Mouse (Mus musculus) forebrain, embryonic 11.5 days (tissue): ENCODE data around the gene Zfp653. TPM values are rescaled to one million over a fixed set of nuclear protein-coding genes. Genes with fewer than 3 reads are reported as not detected.

Experiments used
- ATAC-seq: fragments of 200-750 bp; cut with Nextera tagmentation; replicated peaks from 2 replicates; pipeline ENCODE4 v1.8.0; 2017; ENCODE audit warnings: moderate TSS enrichment; ENCODE audit not compliant: low FRiP score
- DNase-seq: peaks from one replicate; pipeline ENCODE4 v3.0.0-alpha.2; 2017; ENCODE audit warnings: low spot score
- H3K27ac ChIP-seq: fragments of 300-500 bp; sonication (generic); 2 replicates; pipeline ENCODE4 v1.5.1; 2014; ENCODE audit warnings: low read depth, low read length
- H3K27me3 ChIP-seq: fragments of 300-500 bp; sonication (generic); 2 replicates; pipeline ENCODE4 v1.6.1; 2014; ENCODE audit warnings: mild to moderate bottlenecking, low read length, mixed read lengths; ENCODE audit not compliant: control insufficient read depth, insufficient read depth
- H3K36me3 ChIP-seq: fragments of 300-500 bp; sonication (generic); 2 replicates; pipeline ENCODE4 v1.6.1; 2014; ENCODE audit warnings: mild to moderate bottlenecking, low read length, moderate library complexity, mixed read lengths; ENCODE audit not compliant: control insufficient read depth, insufficient read depth
- H3K4me1 ChIP-seq: fragments of 300-500 bp; sonication (generic); replicated peaks from 2 replicates; pipeline ENCODE4 v1.6.1; 2014; ENCODE audit warnings: low read length, mixed read lengths; ENCODE audit not compliant: control insufficient read depth, insufficient read depth
- H3K4me2 ChIP-seq: fragments of 300-500 bp; sonication (generic); 2 replicates; pipeline ENCODE4 v1.6.1; 2014; ENCODE audit warnings: low read depth, mild to moderate bottlenecking, low read length, moderate library complexity, mixed read lengths; ENCODE audit not compliant: severe bottlenecking
- H3K4me3 ChIP-seq: fragments of 300-500 bp; sonication (generic); 2 replicates; pipeline ENCODE4 v1.5.1; 2014; ENCODE audit warnings: low read depth, low read length
- H3K9ac ChIP-seq: fragments of 300-500 bp; sonication (generic); 2 replicates; pipeline ENCODE4 v1.6.1; 2014; ENCODE audit warnings: low read length
- H3K9me3 ChIP-seq: fragments of 300-500 bp; sonication (generic); 2 replicates; pipeline ENCODE4 v1.6.1; 2016; ENCODE audit warnings: low read length, mixed read lengths; ENCODE audit not compliant: control insufficient read depth
- WGBS: fragments of 180-500 bp; shearing (Covaris S2); extraction: QIAGEN DNeasy Blood & Tissue Kit; methylation state at CpG from one replicate; pipeline ENCODE4 v1.1.7; 2014; 5-methylcytosine and 5-hydroxymethylcytosine counted together
- polyA plus RNA-seq: library from polyadenylated mRNA; unstranded; fragments of >200 nt; fragmentation: Nextera tagmentation; extraction: Ambion mirVana; gene quantifications from 2 replicates; pipeline ENCODE4 v1.2.1, GENCODE M21; 2014

The Zfp653 gene
- polyA plus RNA-seq, 1 experiment from 2014 or later: 11.8 TPM

GRCm38 (mm10) chr9:22098993-22099696 lies 28.0 kb upstream of the Zfp653 start, which contains the start of gene Cnn1:
Cnn1 (plus strand) TSS chr9:22099216.
- WGBS: 8% methylated on average over 14 of the region's 14 CpGs
- ATAC-seq (no peak), DNase-seq (no peak)
- Histone ChIP-seq H3K36me3 (no peaks in the 10 kb centered on the region), H3K27me3 (peaks cover 18% of the 10 kb centered on the region), H3K4me1 (0 out of 2 replicates have a peak, but pooled peaks cover 2% of the 10 kb centered on the region), H3K9me3 (no peaks in the 10 kb centered on the region), H3K9ac (no peak within 1 kb of the TSS), H3K4me2 (no peak within 1 kb of the TSS), H3K4me3 (no peak within 1 kb of the TSS), H3K27ac (no peak within 1 kb of the TSS)

GRCm38 (mm10) chr9:22095854-22096307 lies 24.7 kb upstream of the Zfp653 start:
- ATAC-seq (peak; percentile 70), DNase-seq (peak; percentile 88)
- 0 out of 2 replicates have a peak, but pooled peaks cover 2% of the 10 kb centered on the region for H3K4me1 ChIP-seq
- H3K27ac ChIP-seq: no peak overlapping the region
- peaks cover 18% of the 10 kb centered on the region for H3K27me3 ChIP-seq
- peak overlapping the region; percentile 83 for H3K4me2 ChIP-seq
- no peaks in the 10 kb centered on the region for H3K36me3 ChIP-seq
- no peaks in the 10 kb centered on the region for H3K9me3 ChIP-seq
- 3% methylated on average over 24 of the region's 24 CpGs for WGBS
- peak overlapping the region; percentile 71 for H3K9ac ChIP-seq
- H3K4me3 ChIP-seq: peak overlapping the region; percentile 25

- ATAC-seq: no peak
- Histone ChIP-seq H3K4me2 (no peak overlapping the region), H3K9me3 (no peaks in the 10 kb centered on the region), H3K4me3 (no peak overlapping the region), H3K27ac (no peak overlapping the region), H3K36me3 (no peaks in the 10 kb centered on the region), H3K4me1 (0 out of 2 replicates have a peak, but pooled peaks cover 2% of the 10 kb centered on the region), H3K27me3 (no peaks in the 10 kb centered on the region), H3K9ac (no peak overlapping the region)
- no peak for DNase-seq
- 91% methylated on average over 6 of the region's 6 CpGs for WGBS
These were observed 21.6 kb upstream of the Zfp653 start for GRCm38 (mm10) chr9:22092746-22093145.

GRCm38 (mm10) chr9:22089986-22090385 lies 18.8 kb upstream of the Zfp653 start:
- H3K36me3 ChIP-seq: no peaks in the 10 kb centered on the region
- no peak for DNase-seq
- no peaks in the 10 kb centered on the region for H3K27me3 ChIP-seq
- no peak overlapping the region for H3K27ac ChIP-seq
- no peaks in the 10 kb centered on the region for H3K9me3 ChIP-seq
- no peaks in the 10 kb centered on the region for H3K4me1 ChIP-seq
- WGBS: 93% methylated on average over 7 of the region's 7 CpGs
- ATAC-seq: no peak
- no peak overlapping the region for H3K9ac ChIP-seq
- H3K4me2 ChIP-seq: no peak overlapping the region
- no peak overlapping the region for H3K4me3 ChIP-seq

DNA sequence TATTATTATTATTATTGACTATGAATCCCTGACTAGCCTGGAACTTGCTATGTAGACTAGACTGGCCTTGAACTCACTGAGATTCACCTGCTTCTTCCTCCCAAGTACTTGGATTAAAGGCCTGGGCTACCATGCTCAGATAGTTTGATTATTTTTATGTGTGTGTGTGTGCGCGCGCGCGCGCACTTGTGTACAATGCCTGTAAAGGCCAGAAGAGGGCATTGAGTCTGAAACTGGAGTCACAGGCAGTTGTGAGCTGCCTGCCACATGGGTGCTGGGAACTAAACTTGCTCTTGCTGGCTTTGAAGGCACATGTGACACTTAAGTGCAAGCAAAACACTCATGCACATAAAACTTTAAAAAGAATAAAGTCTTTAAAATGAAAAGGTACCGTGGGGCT lies 18.1 kb upstream of the Zfp653 start:
- H3K36me3 ChIP-seq: no peaks in the 10 kb centered on the region
- H3K9me3 ChIP-seq: no peaks in the 10 kb centered on the region
- H3K4me3 ChIP-seq: no peak overlapping the region
- ATAC-seq: no peak
- 97% methylated on average over 7 of the region's 7 CpGs for WGBS
- no peaks in the 10 kb centered on the region for H3K27me3 ChIP-seq
- no peak overlapping the region for H3K27ac ChIP-seq
- no peak for DNase-seq
- no peaks in the 10 kb centered on the region; the same call in 1 of the 2 replicates for H3K4me1 ChIP-seq
- no peak overlapping the region for H3K4me2 ChIP-seq
- H3K9ac ChIP-seq: no peak overlapping the region

- Histone ChIP-seq H3K27ac (no peak overlapping the region), H3K9ac (no peak overlapping the region), H3K4me2 (no peak overlapping the region), H3K4me1 (peaks cover 2% of the 10 kb centered on the region; the same call in 1 of the 2 replicates), H3K4me3 (no peak overlapping the region), H3K27me3 (no peaks in the 10 kb centered on the region), H3K9me3 (no peaks in the 10 kb centered on the region), H3K36me3 (no peaks in the 10 kb centered on the region)
- ATAC-seq (no peak), DNase-seq (no peak)
- WGBS: 79% methylated on average over 2 of the region's 2 CpGs
These were observed 15.9 kb upstream of the Zfp653 start for GRCm38 (mm10) chr9:22087034-22087618.

DNA sequence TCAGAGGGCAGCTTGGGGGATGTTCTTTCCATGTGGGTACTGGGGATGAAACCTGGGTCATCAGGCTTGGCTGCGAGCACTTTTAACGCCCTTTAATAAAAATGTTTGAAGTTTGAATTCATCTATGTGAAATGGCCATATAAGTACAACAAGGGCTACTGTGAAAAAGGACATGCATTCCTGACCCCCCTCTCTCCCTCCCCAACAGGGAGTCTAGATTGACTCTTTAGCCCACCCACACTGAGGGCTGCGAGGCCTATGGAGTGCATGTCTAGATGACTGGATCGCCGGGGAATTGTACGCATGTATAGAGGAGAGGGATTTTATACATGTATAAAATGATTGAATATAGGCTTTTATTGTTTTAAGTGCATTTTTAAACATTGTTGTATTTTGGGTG lies 14.8 kb upstream of the Zfp653 start:
- Histone ChIP-seq H3K27me3 (no peaks in the 10 kb centered on the region), H3K27ac (no peak overlapping the region), H3K4me3 (peak overlapping the region; percentile 79), H3K36me3 (no peaks in the 10 kb centered on the region), H3K4me2 (peak overlapping the region; percentile 73), H3K4me1 (peaks cover 2% of the 10 kb centered on the region; the same call in 1 of the 2 replicates), H3K9me3 (no peaks in the 10 kb centered on the region), H3K9ac (peak overlapping the region; percentile 74)
- ATAC-seq (no peak), DNase-seq (no peak)
- 86% methylated on average over 6 of the region's 6 CpGs for WGBS

DNA sequence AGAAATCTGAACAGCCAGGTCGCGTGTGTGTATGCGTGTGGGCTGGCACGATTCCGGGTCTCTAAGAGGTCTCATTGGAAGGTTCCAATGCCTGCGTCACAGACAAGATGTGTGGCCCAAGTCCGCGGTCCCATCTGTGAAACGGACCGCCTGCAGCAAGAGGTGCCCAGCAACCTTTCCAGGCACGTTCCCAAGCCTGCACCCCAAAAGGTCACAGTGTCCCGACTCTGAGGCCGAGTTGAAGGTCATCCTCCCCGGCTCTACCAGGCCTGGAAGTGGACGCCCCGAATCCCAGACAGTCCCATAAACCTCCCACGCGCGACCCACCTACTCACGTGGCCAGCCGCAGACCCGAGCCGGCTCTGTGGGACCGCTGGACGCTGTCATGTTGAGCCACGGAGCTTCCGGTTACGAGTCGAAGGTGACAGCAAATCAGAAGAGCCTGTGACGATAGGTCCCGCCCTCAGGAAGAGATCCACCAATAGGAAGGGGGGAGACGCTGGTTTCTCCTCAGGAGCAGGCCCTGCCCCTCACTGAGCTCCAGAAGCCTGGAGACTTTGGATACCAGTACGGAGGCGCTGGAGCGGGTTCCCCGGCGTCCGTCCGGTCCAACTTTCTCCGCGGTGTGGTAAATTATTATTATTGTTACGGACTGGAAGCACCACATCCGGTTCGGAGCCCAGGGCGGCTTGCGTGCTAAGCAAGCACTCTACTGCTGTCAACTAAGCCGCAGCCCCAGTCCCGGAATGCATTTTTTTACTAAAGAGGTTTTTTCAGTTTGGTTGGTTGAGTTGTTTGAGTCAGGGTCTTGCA lies 14.1 kb upstream of the Zfp653 start, which contains the start of gene Ecsit:
Ecsit (minus strand) TSS at position 417 of the 813 bp plus-strand sequence.
- H3K9me3 ChIP-seq: no peaks in the 10 kb centered on the region
- WGBS: under 1% methylated on average over 48 of the region's 48 CpGs

More for the DNA sequence above, 14.1 kb upstream of the Zfp653 start, which contains the start of gene Ecsit:
- Histone ChIP-seq H3K36me3 (no peaks in the 10 kb centered on the region), H3K4me3 (peak within 1 kb of the TSS; percentile 79), H3K27me3 (no peaks in the 10 kb centered on the region), H3K4me1 (peaks cover 2% of the 10 kb centered on the region; the same call in 1 of the 2 replicates), H3K9ac (peak within 1 kb of the TSS; percentile 74), H3K4me2 (peak within 1 kb of the TSS; percentile 73), H3K27ac (no peak within 1 kb of the TSS)
- ATAC-seq (peak; percentile 98), DNase-seq (peak; percentile 92)
